Mouse (Mus musculus): Measurements from ENCODE around the gene Bpifb1.

- TF ChIP-seq MYOG (IDR thresholded peaks at IDR 0.05; ENCODE audit: control insufficient read depth, extremely low read depth, insufficient read length) (no peak), CTCF (IDR thresholded peaks at IDR 0.05; ENCODE audit: control insufficient read depth, insufficient read depth, insufficient read length) (no peak), MAX (IDR thresholded peaks at IDR 0.05) (no peak), USF1 (IDR thresholded peaks at IDR 0.05; ENCODE audit: low read depth) (no peak), FOSL1 (IDR thresholded peaks at IDR 0.05; ENCODE audit: insufficient read depth, low read length, poor library complexity, severe bottlenecking) (no peak)
Measured at GRCm38 (mm10) chr2:154211881-154212280, 21.3 kb downstream of the Bpifb1 start.

Measured in C2C12 (cell line).